17 mouse cellular contexts compared by ENCODE assay signal in the genomic region with DNA sequence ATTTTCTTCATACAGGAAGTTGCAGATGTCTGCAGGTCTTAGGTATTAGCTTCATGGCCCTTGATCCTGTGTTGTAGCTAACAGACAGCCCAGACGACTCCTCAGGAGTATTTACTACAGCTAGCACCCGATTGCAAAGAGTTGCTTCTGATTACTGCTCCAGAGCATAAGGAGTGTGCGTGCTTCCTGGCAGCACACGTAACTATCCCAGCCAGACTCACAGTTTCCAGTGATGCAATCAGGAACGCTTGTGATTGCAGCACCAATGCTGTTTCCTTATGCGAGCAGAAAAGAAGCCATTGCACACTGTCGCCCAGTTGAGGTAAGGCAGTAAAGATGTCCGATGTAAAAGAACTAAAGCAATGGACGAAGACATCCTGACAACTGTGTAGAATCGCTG. TPM values are rescaled to one million over a fixed set of nuclear protein-coding genes. Genes with fewer than 3 reads are reported as not detected.
DNase-seq lines count a peak whose midpoint lies in the region; ATAC-seq and TF ChIP-seq lines count a peak whose summit lies in the region.
"Had no signal": no experiment of that assay in that cellular context is flagged by ENCODE, and none has a peak within 500 bp of the region (broad histone marks: within the 10 kb centered on the region; RNA-seq: fewer than 3 reads in every experiment).

No protein-coding gene starts in this region.

- no peak overlapping the region for H3K4me3 ChIP-seq in heart, embryonic 16.5 days (ENCODE audit: low read length)
- H3K4me3 ChIP-seq in heart, adult 2 months, result no peak overlapping the region
- H3K4me3 ChIP-seq: midbrain, embryonic 15.5 days had no signal

- DNase-seq in heart, adult 2 months, result no peak
- DNase-seq in 416B (ENCODE audit: low read depth), result peak; percentile 65
- DNase-seq in adipocyte (ENCODE audit: low spot score), result peak; percentile 61
- no peak for DNase-seq in left cerebral cortex, adult 9 months (ENCODE audit: low spot score in 2 of 2)
- no peak for DNase-seq in cerebellum, adult 18-20 months
- DNase-seq: cerebellum, adult 11 months; cerebellum, postnatal 25 days; heart, postnatal 36 days; kidney, adult 8-10 months; lung, adult 18-20 months; lung, postnatal 4 days; thymus, postnatal 4 days had no signal

- no peaks in the 10 kb centered on the region for H3K9me3 ChIP-seq in heart, embryonic 16.5 days (replicated peaks; ENCODE audit: control insufficient read depth, low read length)
- H3K9me3 ChIP-seq: midbrain, embryonic 15.5 days had no signal

- H3K79me2 ChIP-seq in heart, adult 2 months (replicated peaks; ENCODE audit: control insufficient read depth, insufficient read depth, low read length), result no peaks in the 10 kb centered on the region

- H3K36me3 ChIP-seq in heart, embryonic 16.5 days (ENCODE audit: control insufficient read depth, insufficient read depth), result no peaks in the 10 kb centered on the region
- no peaks in the 10 kb centered on the region for H3K36me3 ChIP-seq in heart, adult 2 months (ENCODE audit: control insufficient read depth, insufficient read depth, low read length)
- H3K36me3 ChIP-seq: midbrain, embryonic 15.5 days had no signal

- TF ChIP-seq CTCF in heart, adult 2 months (IDR thresholded peaks at IDR 0.05), result no peak

- TF ChIP-seq EP300 in heart, adult 2 months (IDR thresholded peaks at IDR 0.05; ENCODE audit: insufficient read depth, low read depth, low read length), result no peak

- no peak overlapping the region for H3K9ac ChIP-seq in heart, embryonic 16.5 days (ENCODE audit: low read length)
- H3K9ac ChIP-seq in heart, adult 2 months (ENCODE audit: low read depth, low read length), result no peak overlapping the region
- H3K9ac ChIP-seq: midbrain, embryonic 15.5 days had no signal

- no peak for TF ChIP-seq POLR2A in heart, adult 2 months (IDR thresholded peaks at IDR 0.05; ENCODE audit: insufficient read depth, low read depth, low read length)

- peaks cover 9% of the 10 kb centered on the region for H3K4me1 ChIP-seq in heart, embryonic 16.5 days (ENCODE audit: control insufficient read depth, insufficient read depth, low read length)
- H3K4me1 ChIP-seq in heart, adult 2 months (ENCODE audit: control insufficient read depth, insufficient read depth, low read length), result peaks cover 2% of the 10 kb centered on the region; the same call in 1 of the 2 replicates

- no peaks in the 10 kb centered on the region for H3K27me3 ChIP-seq in heart, embryonic 16.5 days (ENCODE audit: control insufficient read depth, insufficient read depth, low read length)
- H3K27me3 ChIP-seq in heart, adult 2 months (ENCODE audit: control insufficient read depth, insufficient read depth, low read length), result no peaks in the 10 kb centered on the region
- H3K27me3 ChIP-seq: midbrain, embryonic 15.5 days had no signal

- peak overlapping the region; percentile 40; the same call in 1 of the 2 replicates for H3K27ac ChIP-seq in heart, embryonic 16.5 days (ENCODE audit: low read length)
- H3K27ac ChIP-seq in heart, adult 2 months, result no peak overlapping the region
- H3K27ac ChIP-seq: hindbrain, postnatal 0 days; midbrain, embryonic 15.5 days had no signal

- no peak for ATAC-seq in heart, embryonic 16.5 days (replicated peaks; ENCODE audit: extremely low read depth, insufficient read depth, low FRiP score)
- ATAC-seq in granulocyte monocyte progenitor cell, adult 5-6 weeks (replicated peaks; ENCODE audit: poor library complexity, severe bottlenecking), result peak; percentile 83
- ATAC-seq in erythroid progenitor cell, adult 5-6 weeks (replicated peaks; ENCODE audit: low FRiP score, poor library complexity, severe bottlenecking), result no peak
- ATAC-seq: hindbrain, postnatal 0 days; midbrain, embryonic 15.5 days had no signal

- intact Hi-C loops in heart, adult 2 months (cut with DNase I), result no loop called here

- WGBS in heart, embryonic 16.5 days, result 70% methylated on average over 10 of the region's 10 CpGs
- 56% methylated on average over 10 of the region's 10 CpGs for WGBS in heart, adult 2 months

- no peak overlapping the region for H3K4me2 ChIP-seq in heart, embryonic 16.5 days (ENCODE audit: low read depth, low read length)
- H3K4me2 ChIP-seq: midbrain, embryonic 15.5 days had no signal

RNA-seq across cellular contexts. Expression of gene Aebp2, which starts 38.6 kb away (rescaled TPM):
- polyA plus RNA-seq in heart, embryonic 16.5 days (2015; fragmentation: Nextera tagmentation; extraction: Ambion mirVana), result 6.7 and 9.0 TPM in 2 replicates
- total RNA-seq in heart, adult 2 months (2021), result 10 to 100 TPM; 35.3 to 37.5 TPM
- polyA plus RNA-seq in heart, adult 2 months (2012; rRNA removed), result 15.0 and 22.5 TPM in 2 replicates
- 32.0 and 38.7 TPM in 2 replicates for total RNA-seq in granulocyte monocyte progenitor cell, adult 5-6 weeks (2014; fragmentation: Nextera tagmentation)
- total RNA-seq in granulocyte monocyte progenitor cell, adult 5-6 weeks (2017), result 39.4 and 55.3 TPM in 2 replicates
- total RNA-seq in erythroid progenitor cell, adult 5-6 weeks (2015; ENCODE audit: low replicate concordance), result 14.3 and 18.7 TPM in 2 replicates
- 22.5 and 24.9 TPM in 2 replicates for total RNA-seq in erythroid progenitor cell, adult 5-6 weeks (2017; ENCODE audit: low replicate concordance)

Comparison
In these comparisons a context has a peak if more than half of its experiments do, and no peak if none do; other contexts are left out.
1. DNase-seq: peak in 416B (single experiment) and adipocyte (single experiment); none in heart, adult 2 months (0 of 2), left cerebral cortex, adult 9 months (0 of 2) and cerebellum, adult 18-20 months (0 of 2).